Mouse (Mus musculus) stomach, embryonic 15.5 days (tissue): ENCODE data around the gene Gm11985. TPM values are rescaled to one million over a fixed set of nuclear protein-coding genes. Genes with fewer than 3 reads are reported as not detected.

Experiments used
- ATAC-seq: fragments of 200-750 bp; cut with Nextera tagmentation; 2 replicates; pipeline ENCODE4 v1.8.0; 2017; ENCODE audit warnings: low read depth, moderate number of reproducible peaks, moderate TSS enrichment; ENCODE audit not compliant: insufficient read depth, low FRiP score
- H3K27ac ChIP-seq: fragments of 300-500 bp; sonication (generic); 2 replicates; pipeline ENCODE4 v1.5.1; 2015; ENCODE audit warnings: mild to moderate bottlenecking, inconsistent platforms
- H3K27me3 ChIP-seq: fragments of 300-500 bp; sonication (generic); replicated peaks from 2 replicates; pipeline ENCODE4 v1.6.1; 2015; ENCODE audit warnings: inconsistent platforms
- H3K36me3 ChIP-seq: fragments of 300-500 bp; sonication (generic); 2 replicates; pipeline ENCODE4 v1.6.1; 2015; ENCODE audit warnings: inconsistent platforms
- H3K4me1 ChIP-seq: fragments of 300-500 bp; sonication (generic); 2 replicates; pipeline ENCODE4 v1.6.1; 2015; ENCODE audit warnings: inconsistent platforms
- H3K4me2 ChIP-seq: fragments of 300-500 bp; sonication (generic); 2 replicates; pipeline ENCODE4 v1.6.1; 2015; ENCODE audit warnings: mild to moderate bottlenecking, inconsistent platforms
- H3K4me3 ChIP-seq: fragments of 300-500 bp; sonication (generic); replicated peaks from 2 replicates; pipeline ENCODE4 v1.5.1; 2015; ENCODE audit warnings: inconsistent platforms
- H3K9ac ChIP-seq: fragments of 300-500 bp; sonication (generic); 2 replicates; pipeline ENCODE4 v1.6.1; 2015; ENCODE audit warnings: inconsistent platforms
- H3K9me3 ChIP-seq: fragments of 300-500 bp; sonication (generic); 2 replicates; pipeline ENCODE4 v1.6.1; 2016; ENCODE audit warnings: inconsistent platforms
- WGBS: fragments of 180-500 bp; shearing (Covaris S2); methylation state at CpG from one replicate; pipeline ENCODE4 v1.1.7; 2015; 5-methylcytosine and 5-hydroxymethylcytosine counted together
- polyA plus RNA-seq: library from polyadenylated mRNA; unstranded; fragments of >200 nt; fragmentation: Nextera tagmentation; extraction: Ambion mirVana; gene quantifications from 2 replicates; pipeline ENCODE4 v1.2.1, GENCODE M21; 2015

The Gm11985 gene
- polyA plus RNA-seq, 1 experiment from 2014 or later, result not detected

DNA sequence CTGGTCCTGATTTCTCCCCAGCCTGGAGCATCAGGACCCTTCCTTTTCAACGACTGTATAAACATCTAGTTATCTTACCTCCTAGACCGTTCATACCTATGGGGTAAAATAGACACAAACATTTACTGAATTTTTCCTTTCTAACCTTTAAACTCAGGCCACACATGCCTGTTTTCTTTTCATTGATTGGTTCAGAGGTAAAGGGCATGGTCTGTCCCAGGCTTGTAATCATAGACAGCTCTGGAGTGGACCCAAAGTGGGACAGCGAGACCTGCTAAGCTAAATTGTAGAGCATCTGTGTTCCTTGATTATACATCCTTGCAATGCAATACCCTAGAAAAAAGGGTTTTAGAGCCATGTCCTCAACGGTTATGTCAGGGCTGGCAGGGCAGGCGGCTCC is 54.6 kb downstream of the Gm11985 start:
- Histone ChIP-seq H3K27me3 (no peaks in the 10 kb centered on the region), H3K4me3 (no peak overlapping the region), H3K27ac (no peak overlapping the region), H3K36me3 (no peaks in the 10 kb centered on the region), H3K4me1 (0 out of 2 replicates have a peak, but pooled peaks cover 3% of the 10 kb centered on the region), H3K9me3 (no peaks in the 10 kb centered on the region), H3K4me2 (no peak overlapping the region), H3K9ac (no peak overlapping the region)
- 81% methylated on average over 5 of the region's 5 CpGs for WGBS
- ATAC-seq, result no peak

Other genes starting within 250 kb of the Gm11985 start
- 1.8 TPM in 2 replicates for gene Adcy1, start 125.1 kb downstream of the Gm11985 start, polyA plus RNA-seq
- 4.2 and 8.7 TPM in 2 replicates for gene Igfbp1, start 9.2 kb upstream of the Gm11985 start, polyA plus RNA-seq
- gene Igfbp3, start 25.4 kb upstream of the Gm11985 start, polyA plus RNA-seq, result 52.4 and 56.4 TPM in 2 replicates